Mouse (Mus musculus): ENCODE results near the gene Polr2a. TPM values are rescaled to one million over a fixed set of nuclear protein-coding genes. Genes with fewer than 3 reads are reported as not detected.

The Polr2a gene
- total RNA-seq, 2 experiments from 2014 or later: 64.6 to 65.4 TPM

GRCm38 (mm10) chr11:69716953-69717352 is 41.5 kb downstream of the Polr2a start:
- no peak for DNase-seq (ENCODE audit: low spot score in 2 of 2)
- no peak for TF ChIP-seq CTCF (conservative IDR thresholded peaks at IDR 0.05)
- H3K4me3 ChIP-seq: no peak overlapping the region
- H3K27ac ChIP-seq: no peak overlapping the region

GRCm38 (mm10) chr11:69715929-69716328 is 42.5 kb downstream of the Polr2a start:
- H3K27ac ChIP-seq: peak overlapping the region; percentile 18; the same call in 1 of the 2 replicates
- DNase-seq (ENCODE audit: low spot score in 2 of 2): peak in 1 of 2 experiments; percentile 37
- H3K4me3 ChIP-seq: no peak overlapping the region
- no peak for TF ChIP-seq CTCF (conservative IDR thresholded peaks at IDR 0.05)

- TF ChIP-seq CTCF (conservative IDR thresholded peaks at IDR 0.05): peak; percentile 79
- Histone ChIP-seq H3K27ac (peak overlapping the region; percentile 16; the same call in 1 of the 2 replicates), H3K4me3 (no peak overlapping the region)
- no peak for DNase-seq (ENCODE audit: low spot score in 2 of 2)
These were observed 43.0 kb downstream of the Polr2a start for GRCm38 (mm10) chr11:69715482-69715881.

GRCm38 (mm10) chr11:69714636-69715329 is 43.7 kb downstream of the Polr2a start:
- TF ChIP-seq CTCF (conservative IDR thresholded peaks at IDR 0.05): no peak
- Histone ChIP-seq H3K27ac (no peak overlapping the region), H3K4me3 (no peak overlapping the region)
- no peak for DNase-seq (ENCODE audit: low spot score in 2 of 2)

GRCm38 (mm10) chr11:69712954-69713672 is 45.3 kb downstream of the Polr2a start:
- no peak for DNase-seq (ENCODE audit: low spot score in 2 of 2)
- no peak for TF ChIP-seq CTCF (conservative IDR thresholded peaks at IDR 0.05)

GRCm38 (mm10) chr11:69711082-69711481 is 47.4 kb downstream of the Polr2a start:
- Histone ChIP-seq H3K27ac (no peak overlapping the region), H3K4me3 (no peak overlapping the region)
- DNase-seq (ENCODE audit: low spot score in 2 of 2): no peak
- TF ChIP-seq CTCF (conservative IDR thresholded peaks at IDR 0.05): no peak

More at GRCm38 (mm10) chr11:69712954-69713672, 45.3 kb downstream of the Polr2a start:
- H3K27ac ChIP-seq: no peak overlapping the region
- no peak overlapping the region for H3K4me3 ChIP-seq

- no peak for DNase-seq (ENCODE audit: low spot score in 2 of 2)
- no peak overlapping the region for H3K4me3 ChIP-seq
- TF ChIP-seq CTCF (conservative IDR thresholded peaks at IDR 0.05): no peak
- H3K27ac ChIP-seq: peak overlapping the region; percentile 60
These were observed 48.0 kb downstream of the Polr2a start for GRCm38 (mm10) chr11:69710470-69710869.

- TF ChIP-seq CTCF (conservative IDR thresholded peaks at IDR 0.05): no peak
- Histone ChIP-seq H3K4me3 (no peak overlapping the region), H3K27ac (peak overlapping the region; percentile 60)
- peak; percentile 19 to 40 for DNase-seq (ENCODE audit: low spot score in 2 of 2)
These were observed 48.6 kb downstream of the Polr2a start for GRCm38 (mm10) chr11:69709554-69710446.

GRCm38 (mm10) chr11:69708614-69709265 is 49.7 kb downstream of the Polr2a start:
- DNase-seq (ENCODE audit: low spot score in 2 of 2): no peak
- peak overlapping the region; percentile 7; the same call in 1 of the 2 replicates for H3K27ac ChIP-seq
- H3K4me3 ChIP-seq: no peak overlapping the region
- TF ChIP-seq CTCF (conservative IDR thresholded peaks at IDR 0.05): no peak

GRCm38 (mm10) chr11:69707873-69708381 is 50.5 kb downstream of the Polr2a start:
- Histone ChIP-seq H3K4me3 (no peak overlapping the region), H3K27ac (no peak overlapping the region)
- no peak for DNase-seq (ENCODE audit: low spot score in 2 of 2)
- TF ChIP-seq CTCF (conservative IDR thresholded peaks at IDR 0.05): no peak

GRCm38 (mm10) chr11:69707480-69707847 is 51.0 kb downstream of the Polr2a start:
- Histone ChIP-seq H3K27ac (0 out of 2 replicates have a peak overlapping the region, but pooled peaks have one; percentile 2), H3K4me3 (no peak overlapping the region)
- DNase-seq (ENCODE audit: low spot score in 2 of 2): no peak
- TF ChIP-seq CTCF (conservative IDR thresholded peaks at IDR 0.05): no peak

Data from layer of hippocampus, adult 2 months (tissue).